Mouse (Mus musculus): Measurements from ENCODE around the gene Babam2. TPM values are rescaled to one million over a fixed set of nuclear protein-coding genes. Genes with fewer than 3 reads are reported as not detected.

Gene Babam2
- polyA plus RNA-seq, 1 experiment from 2014 or later: 122 TPM

GRCm38 (mm10) chr5:32127927-32128326, 430.4 kb downstream of the Babam2 start:
- no peaks in the 10 kb centered on the region for H3K27me3 ChIP-seq
- TF ChIP-seq CTCF (IDR thresholded peaks at IDR 0.05): no peak
- no peak for DNase-seq (ENCODE audit: low read depth, low spot score)
- in situ Hi-C loops (cut with MboI; ENCODE audit: low pct_unique_long_range_greater_than_20kb): no loop called here
- CTCF ChIA-PET: no interaction called here
- POLR2A ChIA-PET: interaction anchor here (0.6 kb wide), 1 partner anchor 178 kb away, joined by 4 read pairs; no protein-coding TSS in a partner anchor
- no peak for ATAC-seq

- in situ Hi-C loops (cut with MboI; ENCODE audit: low pct_unique_long_range_greater_than_20kb): no loop called here
- TF ChIP-seq CTCF (IDR thresholded peaks at IDR 0.05): no peak
- no peaks in the 10 kb centered on the region for H3K27me3 ChIP-seq
- no peak for DNase-seq (ENCODE audit: low read depth, low spot score)
- ChIA-PET CTCF (no interaction called here), POLR2A (no interaction called here)
- no peak for ATAC-seq
Observed at GRCm38 (mm10) chr5:32132971-32133501, 435.6 kb downstream of the Babam2 start.

GRCm38 (mm10) chr5:32133549-32134004, 436.1 kb downstream of the Babam2 start:
- CTCF ChIA-PET: no interaction called here
- POLR2A ChIA-PET: interaction anchor here (0.5 kb wide), 1 partner anchor 88 kb away, joined by 3 read pairs; no protein-coding TSS in a partner anchor
- in situ Hi-C loops (cut with MboI; ENCODE audit: low pct_unique_long_range_greater_than_20kb): no loop called here
- no peak for DNase-seq (ENCODE audit: low read depth, low spot score)
- no peak for ATAC-seq
- TF ChIP-seq CTCF (IDR thresholded peaks at IDR 0.05): no peak
- H3K27me3 ChIP-seq: no peaks in the 10 kb centered on the region

- no peak for ATAC-seq
- TF ChIP-seq CTCF (IDR thresholded peaks at IDR 0.05): no peak
- DNase-seq (ENCODE audit: low read depth, low spot score): no peak
- no peaks in the 10 kb centered on the region for H3K27me3 ChIP-seq
- in situ Hi-C loops (cut with MboI; ENCODE audit: low pct_unique_long_range_greater_than_20kb): no loop called here
- ChIA-PET POLR2A (interaction anchor here (0.5 to 0.7 kb wide), 4 partner anchors 40 to 541 kb away, joined by 3 to 4 read pairs (median 3); no protein-coding TSS in a partner anchor), CTCF (no interaction called here)
Observed at GRCm38 (mm10) chr5:32134051-32134732, 436.7 kb downstream of the Babam2 start.

Other genes starting within 250 kb of the Babam2 start
- gene Zfp512, start 245.3 kb upstream of the Babam2 start, polyA plus RNA-seq (2021): 15.8 TPM
- not detected for gene 4930548H24Rik, start 211.9 kb upstream of the Babam2 start, polyA plus RNA-seq (2021)
- 37.4 TPM for gene Gpn1, start 202.9 kb upstream of the Babam2 start, polyA plus RNA-seq (2021)
- 45.8 TPM for gene Slc4a1ap, start 170.7 kb upstream of the Babam2 start, polyA plus RNA-seq (2021)
- gene Supt7l, start 169.9 kb upstream of the Babam2 start, polyA plus RNA-seq (2021): 25.7 TPM
- 243 TPM for gene Mrpl33, start 100.7 kb upstream of the Babam2 start, polyA plus RNA-seq (2021)
- 11.3 TPM for gene Rbks, start 57 bp upstream of the Babam2 start, polyA plus RNA-seq (2021)